Mouse (Mus musculus) spleen, embryonic (tissue): ENCODE results near the gene Arl4c.

Experiments used
- CTCF ChIA-PET: fragments of 350-600 bp; sonication (Branson Sonifier 250); formaldehyde crosslinking; loops from one replicate; lab custom pipeline; 2022; lab: Charles Lee

Arl4c gene

GRCm38 (mm10) chr1:88700961-88701861 lies 810 bp downstream of the Arl4c start:
- CTCF ChIA-PET = interaction anchor here (0.5 to 0.6 kb wide), 3 partner anchors 46 to 258 kb away, joined by 3 to 4 read pairs (median 3); no protein-coding TSS in a partner anchor

- CTCF ChIA-PET = interaction anchor here (0.6 kb wide), 2 partner anchors 45 to 256 kb away, joined by 3 to 4 read pairs; no protein-coding TSS in a partner anchor
Measured at GRCm38 (mm10) chr1:88699856-88700791, 1.9 kb downstream of the Arl4c start.

DNA sequence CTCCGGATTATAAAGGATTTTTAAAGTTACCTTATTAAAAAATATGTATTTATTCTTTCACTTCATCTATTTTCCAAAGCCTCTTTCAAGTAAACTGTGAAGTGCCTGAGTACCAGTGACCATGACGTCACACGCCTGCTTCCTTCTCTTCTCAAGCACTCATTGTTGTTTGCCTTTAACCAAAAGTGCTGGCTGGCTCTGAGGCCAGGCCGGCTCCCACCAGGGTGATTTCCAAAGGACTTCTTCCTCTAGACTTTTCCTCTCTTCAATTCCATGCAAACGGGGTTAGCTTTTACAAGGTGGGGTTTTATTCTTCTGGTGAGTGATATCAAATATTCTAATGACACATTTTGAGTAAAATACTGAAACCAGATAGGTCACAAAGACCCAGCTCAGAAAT lies 2.6 kb downstream of the Arl4c start:
- CTCF ChIA-PET = interaction anchor here (1.4 kb wide), 1 partner anchor 139 kb away, joined by 3 read pairs; no protein-coding TSS in a partner anchor

DNA sequence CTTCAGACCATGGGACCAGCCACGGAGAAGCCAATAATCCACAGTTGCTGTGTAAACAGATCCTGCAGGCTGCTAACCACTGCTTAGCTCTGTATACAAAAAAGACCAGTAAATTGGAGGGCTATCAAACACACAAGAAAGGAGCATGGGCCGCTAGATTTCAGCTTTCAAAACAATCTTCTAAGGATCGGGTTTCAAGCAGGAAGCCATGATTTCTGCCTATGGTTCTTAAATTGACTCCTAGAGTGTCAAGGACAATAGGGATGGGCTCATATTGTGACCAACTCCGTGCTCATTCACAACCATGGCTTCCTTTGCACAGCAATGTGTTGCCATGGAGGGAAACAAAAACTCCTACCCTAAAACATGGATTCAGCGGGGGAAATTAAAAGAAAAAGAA lies 3.1 kb downstream of the Arl4c start:
- CTCF ChIA-PET = interaction anchor here (1.4 kb wide), 1 partner anchor 139 kb away, joined by 3 read pairs; no protein-coding TSS in a partner anchor

DNA sequence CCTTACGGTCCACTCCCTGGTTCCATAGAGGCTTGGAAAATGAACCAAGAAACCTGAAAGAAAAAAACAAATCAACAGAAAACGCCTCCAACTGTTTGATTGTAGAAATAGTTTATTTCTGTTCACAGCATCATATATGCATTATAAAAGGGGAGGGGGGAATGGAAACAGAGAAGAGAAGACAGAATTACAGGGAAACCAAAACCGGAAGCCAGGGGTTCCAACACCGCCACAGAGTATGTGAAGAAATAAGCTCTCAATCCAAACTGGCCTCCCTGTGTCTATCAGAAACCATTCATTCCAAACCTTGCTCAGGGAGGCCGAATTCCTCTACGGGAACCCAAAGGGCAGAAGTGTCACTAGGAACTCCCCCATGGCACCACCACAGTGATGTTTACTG lies 3.9 kb downstream of the Arl4c start:
- CTCF ChIA-PET = interaction anchor here (0.6 to 1.4 kb wide), 2 partner anchors 138 to 534 kb away, joined by 3 read pairs; no protein-coding TSS in a partner anchor

- CTCF ChIA-PET = no interaction called here
Measured at GRCm38 (mm10) chr1:88696408-88696807, 5.6 kb downstream of the Arl4c start.

DNA sequence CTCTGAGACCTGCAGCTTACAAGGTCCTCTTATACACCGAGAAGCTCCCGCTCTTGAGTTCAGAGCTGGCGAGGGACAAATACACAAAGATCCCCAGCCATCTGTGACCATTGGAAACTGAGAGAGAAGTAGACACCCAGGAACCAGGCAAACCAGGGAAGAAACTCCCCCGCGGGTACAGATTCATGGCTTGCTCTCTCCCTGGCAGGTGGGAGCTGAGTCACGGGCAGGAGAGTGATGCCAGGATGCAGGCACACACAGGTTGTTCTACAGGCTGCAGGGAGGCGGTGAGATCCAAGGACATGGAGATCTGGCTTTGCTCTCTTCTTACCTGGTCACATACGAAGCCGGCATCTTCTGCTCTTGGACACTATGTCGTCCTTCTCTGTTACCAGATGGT lies 7.7 kb downstream of the Arl4c start:
- CTCF ChIA-PET = no interaction called here

DNA sequence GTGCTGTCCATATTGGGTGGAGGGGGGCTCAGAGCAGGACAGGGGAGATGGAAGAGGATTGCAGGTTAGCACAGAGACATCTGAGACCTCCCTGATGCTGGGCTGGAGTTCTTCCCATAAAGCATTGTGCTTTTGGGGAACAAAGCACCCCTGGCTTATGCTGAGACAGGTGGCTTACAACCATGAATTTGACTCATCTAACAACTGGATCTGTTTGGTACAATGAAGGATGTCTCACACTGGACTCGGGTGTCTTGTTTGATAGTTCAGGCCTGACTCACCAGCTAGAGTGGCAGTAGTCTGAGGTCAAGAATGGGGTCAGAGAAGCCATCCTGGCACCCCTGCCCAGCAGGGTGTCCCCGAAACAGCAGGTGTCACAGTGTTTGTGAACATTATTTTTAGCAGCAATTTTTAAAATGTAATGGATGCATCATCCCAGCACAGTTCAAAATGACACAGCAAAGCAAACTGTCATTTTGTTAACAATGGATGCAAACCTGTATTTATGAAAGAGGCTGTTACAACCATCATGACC lies 9.7 kb downstream of the Arl4c start:
- CTCF ChIA-PET = no interaction called here

- CTCF ChIA-PET = no interaction called here
Measured at GRCm38 (mm10) chr1:88690601-88691000, 11.4 kb downstream of the Arl4c start.

- CTCF ChIA-PET = no interaction called here
Measured at GRCm38 (mm10) chr1:88684765-88685164, 17.3 kb downstream of the Arl4c start.

DNA sequence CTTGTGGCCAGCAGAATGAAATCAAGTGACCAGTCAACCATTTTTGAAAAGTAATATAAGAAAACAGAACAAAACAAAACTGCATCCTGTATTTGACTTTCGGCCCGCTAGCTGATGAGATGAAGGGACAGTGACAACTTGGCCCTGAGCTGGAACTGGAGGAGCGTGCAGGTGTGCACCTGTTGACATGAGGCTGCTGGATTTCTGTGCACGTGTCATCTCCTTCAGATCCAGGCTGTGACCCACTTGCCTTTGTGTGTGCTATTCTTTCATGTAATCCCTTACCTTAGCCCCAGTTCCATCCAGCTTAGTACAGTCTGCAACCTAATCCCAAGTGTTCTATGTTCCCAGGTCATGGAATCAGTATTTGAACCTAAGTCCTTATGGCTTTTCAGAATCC lies 20.4 kb downstream of the Arl4c start:
- CTCF ChIA-PET = no interaction called here

DNA sequence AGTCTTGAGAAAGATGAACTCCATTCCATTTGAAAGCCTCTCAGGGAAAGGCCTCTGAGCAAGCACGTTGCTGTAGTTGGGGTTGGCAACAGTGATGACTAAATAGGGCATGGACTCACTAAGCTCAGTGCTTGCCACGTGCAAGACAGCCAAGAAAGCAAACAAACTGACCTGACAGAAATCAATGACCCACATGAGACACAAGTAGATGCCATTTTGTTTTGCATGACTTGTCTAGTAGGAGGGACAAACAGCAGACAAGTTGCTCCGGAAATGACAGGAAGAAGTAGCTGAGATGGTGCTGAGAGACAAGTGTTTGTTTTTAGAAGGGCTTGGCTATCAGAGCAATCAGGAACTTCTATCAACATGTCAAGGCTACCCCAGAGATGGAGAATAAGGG lies 21.2 kb downstream of the Arl4c start:
- CTCF ChIA-PET = no interaction called here

GRCm38 (mm10) chr1:88678231-88678739 lies 23.7 kb downstream of the Arl4c start:
- CTCF ChIA-PET = interaction anchor here (0.5 to 0.6 kb wide), 5 partner anchors 12 to 292 kb away, joined by 3 to 10 read pairs (median 3); no protein-coding TSS in a partner anchor

DNA sequence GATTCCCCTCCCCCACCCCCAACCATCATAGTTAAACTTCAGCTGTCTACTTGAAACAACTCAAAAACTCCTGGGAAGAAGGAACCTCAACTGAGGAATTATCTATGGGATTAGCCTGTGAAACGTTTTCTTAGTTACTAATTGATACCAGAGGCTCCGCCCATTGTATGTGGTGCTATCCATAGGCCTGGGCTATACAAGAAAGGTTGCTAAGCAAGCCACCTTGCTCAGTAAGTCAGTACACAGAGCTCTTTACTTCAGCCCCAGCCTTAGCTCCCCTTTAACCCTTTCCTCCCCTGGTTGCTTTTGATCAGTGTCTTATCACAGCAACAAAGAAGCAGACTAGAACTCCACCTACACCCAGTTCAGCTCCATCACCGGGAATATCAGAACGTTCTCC lies 31.2 kb downstream of the Arl4c start:
- CTCF ChIA-PET = no interaction called here

- CTCF ChIA-PET = no interaction called here
Measured at GRCm38 (mm10) chr1:88668846-88669810, 32.9 kb downstream of the Arl4c start.

GRCm38 (mm10) chr1:88668353-88668752 lies 33.7 kb downstream of the Arl4c start:
- CTCF ChIA-PET = no interaction called here

DNA sequence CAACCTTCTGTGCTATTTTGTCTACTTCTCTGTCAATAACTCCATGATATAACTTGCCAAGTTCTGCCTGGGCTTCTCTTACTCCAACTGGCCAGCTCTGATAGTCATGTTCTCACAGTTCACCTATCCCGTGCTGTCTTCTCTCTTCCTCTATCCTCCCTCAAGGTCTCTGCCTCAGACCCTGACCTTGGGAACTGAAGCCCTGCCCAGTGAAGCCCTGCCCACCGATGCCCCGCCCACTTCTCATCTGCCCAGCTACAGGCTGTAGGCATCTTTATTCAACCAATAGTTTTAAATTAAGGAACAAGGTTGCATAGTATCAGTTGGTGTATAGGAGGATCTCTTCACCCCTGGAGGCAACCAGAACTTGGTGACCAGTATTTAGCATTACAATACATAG lies 37.4 kb downstream of the Arl4c start:
- CTCF ChIA-PET = no interaction called here

DNA sequence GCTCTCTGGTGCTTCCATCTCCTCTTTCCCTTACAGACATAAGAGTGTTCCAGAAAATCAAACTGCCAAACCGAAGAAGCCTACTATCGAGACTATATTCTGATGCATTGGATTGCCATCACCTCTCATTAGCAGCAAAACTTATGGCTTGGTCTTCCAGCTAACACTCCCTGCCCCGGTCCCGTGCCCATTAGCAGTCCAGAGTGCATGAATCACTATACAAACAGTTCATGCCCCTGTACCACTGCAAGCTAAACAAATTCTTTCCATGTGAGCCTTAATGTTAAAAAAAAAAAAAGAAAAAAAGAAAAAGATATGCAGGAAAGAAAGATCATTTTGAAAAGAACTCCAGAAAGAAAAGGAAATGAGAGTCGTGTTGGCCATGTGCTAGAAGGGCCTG lies 39.3 kb downstream of the Arl4c start:
- CTCF ChIA-PET = no interaction called here

GRCm38 (mm10) chr1:88661209-88661608 lies 40.8 kb downstream of the Arl4c start:
- CTCF ChIA-PET = no interaction called here

GRCm38 (mm10) chr1:88658290-88658857 lies 43.6 kb downstream of the Arl4c start:
- CTCF ChIA-PET = interaction anchor here (0.6 to 1.2 kb wide), 2 partner anchors 10 to 186 kb away, joined by 3 read pairs; no protein-coding TSS in a partner anchor
